Mouse (Mus musculus): ENCODE measurements at regions not wholly inside any gene's neighbourhood (a gene's known extent, or its start where the extent isn't known, plus 50 kb on each side); places are given as distances from the start of the nearest gene placed in this dataset.

DNA sequence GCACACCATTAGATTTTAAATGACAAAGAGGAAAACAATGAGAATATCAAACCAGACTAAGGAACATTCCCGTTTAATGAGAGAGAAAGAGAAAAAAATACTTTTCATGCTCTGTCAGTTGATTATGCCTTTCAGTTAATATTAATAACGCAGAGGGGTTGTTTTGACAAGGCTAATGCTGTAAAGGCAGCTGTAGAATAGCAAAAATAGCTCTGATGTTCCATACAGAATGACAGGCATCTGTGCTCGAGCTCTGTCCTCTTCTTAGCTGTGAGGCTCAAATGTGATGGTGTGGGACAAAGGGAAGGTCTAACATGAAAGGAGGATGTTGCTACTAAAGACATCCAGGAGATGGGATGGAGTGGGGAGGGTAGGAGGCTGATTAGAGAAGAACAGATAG is 87.1 kb upstream of the Fam3c start:
- DNase-seq: no peak

DNA sequence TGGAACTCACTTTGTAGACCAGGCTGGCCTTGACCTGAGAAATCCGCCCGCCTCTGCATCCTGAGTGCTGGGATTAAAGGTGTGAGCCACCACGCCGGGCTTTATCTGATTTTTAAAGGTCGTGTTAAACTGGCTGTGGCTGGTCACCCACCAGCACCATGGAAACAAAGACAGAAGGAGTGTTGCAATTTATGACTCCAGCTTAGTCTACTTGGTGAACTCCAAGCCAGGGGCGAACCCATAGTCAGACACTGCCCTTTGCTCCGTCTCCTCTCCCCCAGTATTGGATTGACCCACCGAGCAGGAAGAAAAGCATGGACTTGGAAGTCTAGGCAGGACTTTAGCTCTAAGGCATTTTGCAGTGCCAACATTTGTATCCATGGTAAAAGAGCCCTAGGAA is 86.5 kb upstream of the Fam3c start:
- DNase-seq: no peak

DNA sequence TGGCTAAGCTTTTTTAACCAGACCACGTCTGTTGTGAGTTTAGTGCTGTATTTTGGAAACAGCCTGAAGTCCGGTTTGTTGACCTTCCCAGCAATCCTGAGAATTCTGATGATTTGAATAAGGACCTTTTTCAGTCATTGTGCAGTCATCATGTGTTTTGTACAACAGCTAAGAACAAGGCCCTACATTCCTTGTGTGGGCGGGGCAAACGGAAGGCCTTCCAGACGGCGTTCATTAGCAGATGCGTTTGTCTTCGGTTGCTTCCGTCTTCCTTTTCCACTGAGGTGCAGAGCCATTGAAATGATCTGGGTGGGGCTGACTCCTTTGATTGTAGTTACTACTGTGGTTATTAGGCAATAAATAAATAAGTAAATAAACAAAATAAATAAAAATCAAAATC is 83.8 kb upstream of the Fam3c start:
- no peak for DNase-seq

DNA sequence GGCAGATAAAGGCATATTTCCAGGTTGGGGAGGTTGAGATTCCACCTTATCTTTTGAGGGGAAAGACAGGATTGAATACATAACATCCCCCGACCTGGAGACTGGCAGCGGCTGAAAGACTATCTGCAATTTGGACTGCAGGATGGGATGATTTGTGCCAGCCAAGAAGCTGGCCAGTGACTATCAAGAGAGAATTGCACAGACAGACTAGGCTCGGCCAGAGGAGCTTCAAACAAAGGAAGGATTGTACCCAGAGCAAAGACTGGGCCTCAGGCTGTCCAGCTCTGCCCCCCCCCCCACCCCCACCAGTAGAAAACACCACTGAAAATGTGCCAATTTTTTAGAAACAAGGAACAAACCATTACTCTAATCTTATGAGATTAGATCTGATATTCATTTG is 73.0 kb upstream of the Fam3c start:
- DNase-seq: peak; percentile 1

DNA sequence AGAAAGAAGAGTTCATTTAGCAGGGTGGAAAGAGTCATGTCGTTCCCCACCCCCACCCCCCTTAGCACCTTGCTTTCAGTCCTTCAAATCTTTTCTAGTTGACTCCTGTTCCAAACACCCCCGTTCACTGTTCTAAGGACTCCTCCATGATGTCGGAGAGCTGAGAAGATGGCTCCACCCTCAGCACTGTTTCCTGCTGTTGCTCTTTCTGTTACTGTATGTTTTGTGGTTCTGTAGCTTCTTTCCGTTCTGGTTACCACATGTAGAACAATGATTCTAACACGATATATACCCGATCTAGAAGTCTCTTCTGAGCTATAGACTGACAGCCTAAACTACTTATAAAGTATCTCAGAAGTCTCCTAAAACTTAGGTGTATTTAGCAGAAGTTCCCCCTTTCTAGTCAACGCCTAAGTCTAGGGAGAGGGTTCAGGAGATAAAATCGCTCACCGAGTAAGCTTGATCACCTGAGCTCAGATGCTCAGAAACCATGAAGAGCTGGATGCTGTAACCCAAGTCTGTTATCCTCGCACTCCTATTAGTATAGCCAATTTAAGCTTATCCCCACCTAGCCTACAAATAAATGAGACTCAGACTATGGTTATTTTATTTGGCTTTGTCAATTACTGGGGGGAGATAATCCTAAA is 68.2 kb upstream of the Fam3c start:
- DNase-seq: no peak

DNA sequence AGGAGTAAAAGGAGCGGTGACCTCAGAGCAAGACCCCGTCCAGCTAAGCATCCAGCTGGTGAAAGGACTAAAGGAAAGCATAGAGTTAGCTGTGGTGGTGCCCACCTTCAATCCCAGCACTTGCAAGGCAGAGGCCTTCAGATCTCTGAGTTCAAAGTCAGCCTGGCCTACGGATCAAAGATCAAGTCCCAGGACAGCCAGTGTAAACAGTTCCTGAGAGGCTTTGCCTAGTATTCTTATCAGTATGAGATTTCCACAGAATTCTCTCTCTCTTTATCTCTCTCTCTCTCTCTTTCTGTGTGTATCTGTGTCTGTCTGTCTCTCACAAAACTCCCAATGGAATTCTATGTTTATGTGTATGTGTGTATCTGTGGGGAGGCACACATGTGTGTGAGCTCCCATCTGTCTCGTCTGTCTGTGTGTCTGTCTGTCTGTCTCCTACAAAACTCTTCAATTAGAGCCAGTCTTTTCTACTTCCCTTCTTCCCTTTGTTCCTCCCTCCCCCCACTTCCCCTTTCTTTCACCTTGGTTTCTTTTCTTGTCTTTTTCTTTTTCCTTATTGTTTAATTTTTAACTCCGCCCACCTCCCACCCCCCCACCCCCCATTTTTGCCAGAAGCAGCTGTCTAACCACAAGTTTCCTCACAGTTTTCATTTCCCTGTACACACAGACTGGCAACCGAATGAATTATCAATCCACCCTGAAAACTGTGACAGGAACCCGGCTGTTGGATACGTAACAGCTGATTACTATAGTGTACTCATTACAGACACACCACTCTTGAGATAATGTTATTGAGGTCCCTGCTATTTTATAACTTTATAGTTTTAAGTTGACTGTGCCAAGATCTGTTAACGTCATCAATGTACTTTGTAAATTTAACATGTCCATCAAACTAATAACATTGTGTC is 67.3 kb upstream of the Fam3c start:
- DNase-seq: no peak

DNA sequence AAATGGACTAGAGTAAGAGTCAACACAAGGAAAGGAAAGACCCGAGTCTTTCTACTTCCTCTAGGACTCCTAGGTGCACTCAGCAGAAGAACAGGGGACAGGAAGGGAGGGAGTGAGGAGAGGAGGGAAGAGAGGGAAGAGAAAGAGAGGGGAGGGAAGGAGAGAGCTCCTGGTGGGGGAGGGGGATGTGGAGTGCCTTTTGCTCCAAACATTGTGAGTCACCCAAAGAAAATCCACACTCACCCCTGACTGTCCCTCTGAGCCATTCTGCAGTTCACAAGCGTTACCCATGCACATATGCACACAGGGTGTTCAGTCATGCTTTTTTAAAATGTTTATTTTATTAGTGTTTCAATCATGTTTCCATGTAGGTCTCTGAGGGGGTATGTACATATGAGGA is 65.5 kb upstream of the Fam3c start:
- DNase-seq: no peak

DNA sequence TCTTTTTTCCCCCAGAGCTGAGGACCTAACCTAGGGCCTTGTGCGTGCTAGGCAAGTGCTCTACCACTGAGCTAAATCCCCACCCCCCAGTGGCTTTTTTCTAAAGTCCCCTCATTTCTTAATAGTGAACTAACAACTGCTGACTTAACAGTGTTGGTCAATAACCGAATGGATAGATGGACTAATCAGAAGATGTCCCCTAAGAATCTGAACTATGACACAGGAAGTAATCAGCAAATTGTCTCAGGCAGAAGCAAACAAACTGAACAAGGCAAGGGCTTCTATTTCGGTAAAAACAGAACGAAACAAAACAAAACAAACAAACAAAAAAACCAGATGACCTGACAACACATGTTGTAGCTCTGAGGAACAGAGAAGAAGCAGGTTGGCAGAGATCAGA is 62.2 kb upstream of the Fam3c start:
- DNase-seq: no peak

DNA sequence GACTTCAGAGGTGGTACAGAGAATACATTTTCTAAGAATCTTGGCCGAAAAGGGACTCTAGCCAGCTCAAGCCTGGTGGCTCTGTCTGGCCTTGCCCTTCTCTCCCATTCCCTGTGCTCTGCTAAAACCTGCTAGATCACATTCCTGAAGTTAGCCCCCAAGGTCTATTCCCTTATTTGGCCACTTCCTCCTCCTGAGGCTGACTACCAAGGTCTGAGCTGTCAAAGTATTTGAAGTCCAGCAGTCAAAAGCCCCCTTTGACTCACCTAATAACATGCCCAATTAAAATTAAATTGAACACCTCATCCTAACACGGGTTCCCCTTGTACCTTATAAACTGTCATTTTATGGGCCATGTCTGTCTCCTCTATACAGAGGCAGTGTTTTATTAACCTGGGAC is 61.1 kb upstream of the Fam3c start:
- DNase-seq: no peak

DNA sequence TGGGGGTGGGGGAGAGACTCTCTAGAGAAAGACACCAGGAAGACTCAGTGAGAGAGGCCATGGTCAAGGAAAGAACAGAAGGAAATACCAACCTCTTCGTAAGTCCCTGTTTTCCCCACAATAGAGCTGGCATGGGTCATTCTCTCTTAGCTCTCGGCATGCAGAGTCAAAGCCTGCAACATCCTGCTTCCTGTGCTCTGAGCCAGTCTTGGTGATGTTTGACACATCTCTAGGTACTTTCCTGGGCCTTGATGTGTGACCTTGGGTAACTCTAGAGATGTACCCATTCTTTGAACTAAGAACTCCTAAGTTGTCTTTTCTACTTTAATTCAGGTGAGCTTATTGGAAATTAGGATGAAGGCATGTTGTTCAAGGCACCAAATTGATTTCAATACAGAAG is 55.8 kb upstream of the Fam3c start:
- DNase-seq: no peak

DNA sequence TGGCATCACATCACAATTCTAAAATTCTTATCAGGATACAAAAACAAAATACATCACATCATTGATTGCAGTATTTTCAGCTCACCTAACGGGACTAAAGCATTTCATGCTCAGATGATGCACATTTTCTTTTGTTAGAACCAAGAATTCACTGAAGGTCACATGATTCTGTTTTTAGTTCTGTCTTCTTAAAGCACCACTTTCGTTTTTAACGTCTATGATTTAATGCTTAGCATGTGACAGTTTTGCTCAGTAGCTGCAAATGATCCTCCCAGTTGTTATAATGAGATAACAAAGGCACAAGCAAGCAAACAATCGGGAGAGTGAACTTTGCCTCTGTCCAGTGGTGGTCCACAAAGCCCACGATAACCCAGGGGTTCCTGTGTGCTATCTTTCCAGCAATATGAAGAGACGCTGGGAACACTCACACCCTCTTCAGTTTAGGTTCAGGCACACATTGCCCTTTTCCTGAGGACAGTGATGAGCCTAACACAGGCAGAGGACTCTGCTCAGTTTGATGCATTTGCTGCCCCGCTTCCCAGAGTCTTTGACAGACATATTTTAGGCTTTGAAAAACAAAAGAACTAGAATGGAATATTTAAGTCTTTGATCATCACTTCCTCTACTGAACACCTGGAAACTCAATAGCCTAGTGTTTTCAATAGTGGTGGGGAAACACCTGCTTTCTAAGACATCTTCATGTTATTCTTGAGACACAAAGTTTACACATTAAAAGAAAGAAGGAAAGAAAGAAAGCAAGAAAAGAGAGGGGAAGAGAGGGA is 53.0 kb upstream of the Fam3c start:
- no peak for DNase-seq

Measured in cerebellum, adult 8-10 months (tissue).